Mouse (Mus musculus) CH12F3 (cell line): ENCODE data around the gene Stum.

Experiments used
- in situ Hi-C: fragments of 300-500 bp; cut with MboI; formaldehyde crosslinking; loops from 2 replicates; pipeline ENCODE4 v1.14.3; 2020; ENCODE audit warnings: low sequenced_read_pairs

Stum gene

GRCm38 (mm10) chr1:180407727-180408719 lies 75.3 kb downstream of the Stum start:
- in situ Hi-C loops: loop anchor here (5.0 kb wide), 1 partner anchor 146 kb away; the partner anchor contains the start of gene Psen2

GRCm38 (mm10) chr1:180407171-180407671 lies 76.1 kb downstream of the Stum start:
- in situ Hi-C loops: loop anchor here (5.0 kb wide), 1 partner anchor 145 kb away; the partner anchor contains the start of gene Psen2

GRCm38 (mm10) chr1:180406336-180407035 lies 76.8 kb downstream of the Stum start:
- in situ Hi-C loops: loop anchor here (5.0 kb wide), 1 partner anchor 144 kb away; the partner anchor contains the start of gene Psen2

GRCm38 (mm10) chr1:180405576-180406335 lies 77.5 kb downstream of the Stum start:
- in situ Hi-C loops: loop anchor here (5.0 kb wide), 1 partner anchor 143 kb away; the partner anchor contains the start of gene Psen2

- in situ Hi-C loops: loop anchor here (5.0 kb wide), 2 partner anchors 122 to 142 kb away; partner anchors contain the start of gene Psen2
These were observed 78.6 kb downstream of the Stum start for GRCm38 (mm10) chr1:180404706-180405105.

DNA sequence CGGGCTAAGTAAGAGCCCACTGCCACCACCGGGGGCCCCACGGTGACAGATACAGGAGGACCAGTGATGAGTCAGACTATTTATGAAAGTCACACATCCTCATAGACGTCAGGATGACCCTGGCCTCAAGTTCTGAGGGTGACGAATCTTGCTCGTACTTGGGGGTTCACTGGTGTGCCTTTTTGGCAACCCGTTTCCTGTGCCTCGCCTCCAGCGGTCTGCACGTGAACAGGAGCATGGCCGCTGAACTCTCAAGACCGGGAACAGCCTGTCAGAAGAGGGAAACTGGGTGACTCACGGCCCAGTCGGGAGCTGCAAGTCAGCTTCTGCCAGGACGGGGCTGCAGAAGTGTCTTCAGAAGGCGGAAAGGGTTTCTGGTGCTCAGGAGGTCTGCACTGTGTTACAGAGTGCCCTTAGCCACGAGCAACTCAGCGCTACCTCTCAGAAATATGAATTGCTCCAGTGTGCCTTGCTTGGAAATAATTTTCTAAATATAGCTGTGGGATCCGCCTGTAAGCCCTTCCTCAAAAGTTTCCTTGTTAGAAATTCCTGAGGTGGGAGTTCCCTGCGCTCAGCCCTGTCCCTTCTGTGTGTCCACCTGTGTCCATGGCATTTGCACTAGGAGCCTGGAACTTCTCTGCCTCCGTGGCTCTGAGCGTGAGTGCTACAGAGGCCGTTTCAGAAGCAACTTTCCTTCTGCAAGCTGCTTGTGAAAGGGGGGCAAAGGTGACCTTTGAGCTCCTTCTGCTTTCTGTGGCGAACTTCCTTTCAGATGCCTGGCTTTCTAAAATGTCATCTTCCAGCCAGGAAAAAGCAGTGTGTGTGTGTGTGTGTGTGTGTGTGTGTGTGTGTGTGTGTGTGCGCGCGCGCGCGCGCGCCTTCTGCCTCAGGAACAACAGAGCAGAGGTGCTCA lies 79.4 kb downstream of the Stum start:
- in situ Hi-C loops: loop anchor here (5.0 kb wide), 1 partner anchor 122 kb away; no protein-coding TSS in a partner anchor

DNA sequence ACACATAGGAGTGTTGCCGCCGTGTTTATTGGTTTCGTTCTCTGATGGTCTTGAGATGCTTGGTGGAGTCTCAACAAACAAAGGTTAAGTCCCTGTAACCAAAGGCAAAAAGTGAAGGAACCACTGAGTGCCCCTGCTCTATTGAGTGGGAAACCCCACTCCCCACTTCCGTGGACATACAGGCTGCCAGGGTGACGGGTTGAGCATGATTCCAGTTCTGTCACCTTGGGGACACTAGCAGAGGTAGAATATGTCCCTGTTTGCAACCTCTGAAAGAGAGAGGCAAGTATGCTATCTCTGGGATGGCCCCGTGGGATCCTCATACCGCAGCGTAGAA lies 80.0 kb downstream of the Stum start:
- in situ Hi-C loops: loop anchor here (5.0 kb wide), 1 partner anchor 121 kb away; no protein-coding TSS in a partner anchor

GRCm38 (mm10) chr1:180402481-180403081 lies 80.7 kb downstream of the Stum start:
- in situ Hi-C loops: loop anchor here (5.0 kb wide), 1 partner anchor 120 kb away; no protein-coding TSS in a partner anchor

GRCm38 (mm10) chr1:180401725-180402124 lies 81.6 kb downstream of the Stum start:
- in situ Hi-C loops: loop anchor here (5.0 kb wide), 1 partner anchor 119 kb away; no protein-coding TSS in a partner anchor

DNA sequence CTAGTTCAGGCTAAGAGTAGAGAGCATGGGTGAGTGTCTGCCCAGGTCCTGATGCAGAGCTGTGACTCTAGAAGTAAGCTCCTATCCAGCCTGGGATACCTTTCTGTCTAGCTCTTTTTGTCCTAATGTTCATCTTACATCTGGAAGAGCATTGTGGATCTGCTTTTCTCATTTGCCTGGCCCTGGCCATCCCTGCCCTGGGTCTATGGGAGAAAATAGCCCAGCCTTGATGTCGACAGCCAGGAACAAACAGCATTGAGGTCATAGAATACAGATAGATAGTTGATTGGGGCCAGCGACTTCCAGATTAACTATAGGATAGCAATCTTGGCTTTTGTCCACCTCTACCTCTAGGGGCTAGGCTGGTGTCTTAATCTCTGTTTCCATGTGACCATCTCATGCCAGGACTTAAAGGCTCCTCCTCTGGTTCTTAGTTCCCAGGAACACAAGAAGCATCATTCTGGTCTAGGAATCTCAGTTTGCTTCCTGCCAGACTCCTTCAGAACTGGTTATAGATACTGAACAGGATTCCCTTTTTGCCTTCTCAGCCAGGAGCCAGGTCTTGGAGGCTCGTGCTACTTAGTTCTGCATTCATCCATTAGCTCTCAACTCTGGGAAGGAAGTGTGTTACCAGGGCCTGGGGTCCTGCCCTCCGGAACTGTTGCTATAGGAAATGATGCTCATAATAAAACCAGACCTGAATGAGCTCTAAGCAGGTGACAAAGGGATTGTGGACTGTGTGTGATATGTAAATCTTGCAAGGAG lies 82.4 kb downstream of the Stum start:
- in situ Hi-C loops: loop anchor here (5.0 kb wide), 1 partner anchor 119 kb away; no protein-coding TSS in a partner anchor

DNA sequence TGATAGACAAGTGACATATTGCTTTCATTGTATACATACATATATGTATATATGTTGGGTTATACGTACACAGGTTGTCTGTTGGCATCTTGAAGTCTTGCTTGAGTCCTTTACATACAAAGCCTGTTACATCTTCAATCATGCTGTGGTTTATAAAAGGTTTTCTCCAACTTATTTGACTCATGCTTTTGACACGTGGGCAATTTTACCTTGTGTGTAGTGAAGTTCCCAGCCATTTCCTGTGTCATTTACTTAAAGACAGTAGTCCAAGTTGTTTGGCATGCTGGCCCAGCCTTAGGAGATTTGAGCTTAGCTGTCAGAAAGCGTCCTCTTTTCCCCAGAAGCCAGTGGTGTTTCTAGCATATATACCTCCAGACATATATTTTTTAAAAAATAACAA lies 84.9 kb downstream of the Stum start:
- in situ Hi-C loops: no loop called here

DNA sequence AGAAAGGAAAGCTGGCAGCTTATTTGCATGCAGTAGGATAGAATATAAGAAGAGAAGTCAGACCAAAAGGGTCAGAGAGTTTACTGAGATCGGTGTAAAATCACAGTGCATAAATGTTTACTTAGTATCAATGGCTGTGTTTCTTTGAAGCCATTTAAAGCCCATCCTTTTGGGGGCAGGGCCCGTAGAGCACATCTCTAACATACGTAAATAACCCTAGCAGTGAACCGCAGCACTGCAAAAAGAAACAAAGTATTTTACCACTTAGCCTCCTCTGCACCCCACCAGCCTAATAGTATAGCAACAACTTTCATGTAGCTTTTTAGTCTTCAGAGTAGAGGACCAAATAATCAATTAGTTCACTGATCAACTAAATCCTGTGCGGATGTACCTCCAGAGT lies 85.6 kb downstream of the Stum start:
- in situ Hi-C loops: no loop called here

- in situ Hi-C loops: no loop called here
These were observed 89.4 kb downstream of the Stum start for GRCm38 (mm10) chr1:180393873-180394272.

GRCm38 (mm10) chr1:180393017-180393797 lies 90.1 kb downstream of the Stum start:
- in situ Hi-C loops: no loop called here

- in situ Hi-C loops: no loop called here
These were observed 91.0 kb downstream of the Stum start for GRCm38 (mm10) chr1:180392137-180392798.

DNA sequence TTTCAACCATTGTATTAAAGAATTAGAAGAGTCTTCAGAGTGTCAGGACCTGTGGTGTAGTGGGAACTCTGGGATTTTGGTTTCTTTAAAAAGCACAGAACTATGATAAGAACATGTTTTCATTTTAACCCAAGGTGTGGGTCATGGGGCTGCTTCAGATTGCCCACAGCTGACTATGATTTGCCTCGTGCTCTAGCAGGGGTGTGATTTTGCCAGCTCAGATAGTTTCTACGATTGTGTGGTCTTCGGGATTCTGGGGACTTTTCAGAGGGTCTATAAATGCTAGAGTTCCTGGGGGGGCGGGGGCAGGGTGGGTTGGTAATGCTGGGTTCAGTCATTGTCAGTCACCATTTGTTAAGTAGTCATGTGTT lies 91.7 kb downstream of the Stum start:
- in situ Hi-C loops: no loop called here
